30 mouse cellular contexts compared by ENCODE assay signal in the genomic region with DNA sequence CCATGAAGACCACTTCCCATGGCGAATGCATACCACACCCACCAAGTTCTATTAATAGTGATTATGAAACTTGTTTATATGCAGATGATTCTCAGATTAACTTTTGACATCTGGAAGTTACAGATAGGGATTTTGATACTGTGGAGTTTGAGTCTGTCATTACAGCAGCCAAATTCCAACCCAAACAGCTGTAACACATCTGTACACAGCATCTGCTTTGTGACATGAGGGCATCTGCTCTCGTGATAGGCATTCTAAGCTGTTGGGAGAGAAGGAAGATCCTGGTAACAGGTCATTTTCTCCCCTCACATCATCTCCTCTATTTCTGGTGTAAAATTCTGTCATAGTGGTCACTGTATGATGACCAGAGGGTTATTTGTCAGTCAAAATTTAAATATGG. TPM values are rescaled to one million over a fixed set of nuclear protein-coding genes. Genes with fewer than 3 reads are reported as not detected.
DNase-seq lines count a peak whose midpoint lies in the region; ATAC-seq and TF ChIP-seq lines count a peak whose summit lies in the region.
"Had no signal": no experiment of that assay in that cellular context is flagged by ENCODE, and none has a peak within 500 bp of the region (broad histone marks: within the 10 kb centered on the region; RNA-seq: fewer than 3 reads in every experiment).

No protein-coding gene starts in this region.

- peak; percentile 95 for ATAC-seq in lung, embryonic 14.5 days (ENCODE audit: insufficient read depth)
- ATAC-seq: forebrain, embryonic 15.5 days; Patski had no signal

- H3K27me3 ChIP-seq in lung, embryonic 14.5 days (ENCODE audit: insufficient read depth, low read length): no peaks in the 10 kb centered on the region
- H3K27me3 ChIP-seq: CH12.LX; embryonic facial prominence, embryonic 13.5 days; forebrain, embryonic 12.5 days; forebrain, embryonic 15.5 days; heart, embryonic 12.5 days; heart, embryonic 15.5 days; Patski had no signal

- no peak for TF ChIP-seq CTCF in lung, embryonic 14.5 days (IDR thresholded peaks at IDR 0.05; ENCODE audit: low read depth)
- TF ChIP-seq CTCF in lung, adult 2 months (IDR thresholded peaks at IDR 0.05; ENCODE audit: insufficient read depth, low read length): no peak

- intact Hi-C loops in heart, postnatal 36 days (cut with DNase I): no loop called here

- no peaks in the 10 kb centered on the region for H3K9me3 ChIP-seq in lung, embryonic 14.5 days (ENCODE audit: low read depth, low read length)
- H3K9me3 ChIP-seq: embryonic facial prominence, embryonic 10.5 days; embryonic facial prominence, embryonic 13.5 days; forebrain, embryonic 12.5 days; forebrain, embryonic 15.5 days; G1E; heart, embryonic 12.5 days; heart, embryonic 15.5 days had no signal

- H3K36me3 ChIP-seq in lung, embryonic 14.5 days (ENCODE audit: insufficient read depth): no peaks in the 10 kb centered on the region
- H3K36me3 ChIP-seq: embryonic facial prominence, embryonic 10.5 days; embryonic facial prominence, embryonic 13.5 days; forebrain, embryonic 12.5 days; forebrain, embryonic 15.5 days; G1E; heart, embryonic 12.5 days; heart, embryonic 15.5 days had no signal

- peak; percentile 80 for DNase-seq in lung, embryonic 14.5 days
- no peak for DNase-seq in lung, adult 2 months
- peak; percentile 61 for DNase-seq in lung, postnatal 10 days
- peak; percentile 49 for DNase-seq in lung, postnatal 36 days
- no peak for DNase-seq in layer of hippocampus, postnatal 10 days (ENCODE audit: low spot score in 2 of 2)
- DNase-seq in heart, postnatal 36 days: no peak
- no peak for DNase-seq in liver
- DNase-seq: adrenal gland, adult 2 months; adrenal gland, postnatal 14 days; B cell, adult 2 months; cerebellum, adult 11-12 months; cerebellum, adult 8-10 months; cerebellum, postnatal 10 days; cerebellum, postnatal 36 days; embryo, embryonic 11 days; gastrocnemius, postnatal 25 days; heart, adult 18-20 months; heart, postnatal 10 days; heart, postnatal 4 days had no signal

- H3K9ac ChIP-seq in lung, embryonic 14.5 days: no peak overlapping the region
- H3K9ac ChIP-seq: embryonic facial prominence, embryonic 13.5 days; forebrain, embryonic 12.5 days; forebrain, embryonic 15.5 days; heart, embryonic 12.5 days; heart, embryonic 15.5 days; hindbrain, embryonic 14.5 days had no signal

- H3K27ac ChIP-seq in lung, embryonic 14.5 days (ENCODE audit: low read depth): no peak overlapping the region
- H3K27ac ChIP-seq: embryonic facial prominence, embryonic 10.5 days; embryonic facial prominence, embryonic 13.5 days; forebrain, embryonic 12.5 days; forebrain, embryonic 15.5 days; heart, embryonic 15.5 days; hindbrain, embryonic 14.5 days had no signal

- no peaks in the 10 kb centered on the region for H3K4me1 ChIP-seq in lung, embryonic 14.5 days (ENCODE audit: insufficient read depth)
- H3K4me1 ChIP-seq in lung, adult 2 months (ENCODE audit: control insufficient read depth, insufficient read depth, low read length): no peaks in the 10 kb centered on the region
- H3K4me1 ChIP-seq: embryonic facial prominence, embryonic 10.5 days; embryonic facial prominence, embryonic 13.5 days; forebrain, embryonic 12.5 days; forebrain, embryonic 15.5 days; heart, embryonic 12.5 days; heart, embryonic 15.5 days had no signal

- 30% methylated on average over 2 of the region's 2 CpGs for WGBS in lung, embryonic 14.5 days
- 31% methylated on average over 2 of the region's 2 CpGs for WGBS in lung, adult 2 months

- TF ChIP-seq POLR2A in lung, adult 2 months (IDR thresholded peaks at IDR 0.05; ENCODE audit: borderline replicate concordance, extremely low read depth, low read depth, low read length): no peak

- H3K4me3 ChIP-seq in lung, embryonic 14.5 days (ENCODE audit: low read depth, low read length): no peak overlapping the region
- no peak overlapping the region for H3K4me3 ChIP-seq in lung, adult 2 months (replicated peaks; ENCODE audit: extremely low read depth, low read depth, low read length)
- H3K4me3 ChIP-seq: embryonic facial prominence, embryonic 10.5 days; embryonic facial prominence, embryonic 13.5 days; erythroblast, embryonic 14.5 days; forebrain, embryonic 12.5 days; forebrain, embryonic 15.5 days; heart, embryonic 12.5 days; heart, embryonic 15.5 days had no signal

- no peak overlapping the region for H3K4me2 ChIP-seq in lung, embryonic 14.5 days
- H3K4me2 ChIP-seq: embryonic facial prominence, embryonic 13.5 days; forebrain, embryonic 12.5 days; forebrain, embryonic 15.5 days; heart, embryonic 12.5 days; heart, embryonic 15.5 days; hindbrain, embryonic 14.5 days had no signal

RNA-seq across cellular contexts. Expression of gene Cdkn2c, which starts 36.8 kb away (rescaled TPM):
- 11.0 and 11.8 TPM in 2 replicates for polyA plus RNA-seq in lung, embryonic 14.5 days (2014; fragmentation: Nextera tagmentation; extraction: Ambion mirVana)
- 8.7 and 13.1 TPM in 2 replicates for polyA plus RNA-seq in lung, adult 2 months (2012; rRNA removed)
- total RNA-seq in layer of hippocampus, postnatal 10 days (2021): 1 to 10 TPM; 6.7 to 8.5 TPM
- total RNA-seq in heart, postnatal 36 days (2021): 10 to 100 TPM; 13.0 to 16.6 TPM

RNA-seq across cellular contexts. Expression of gene Faf1, which starts 46.2 kb away (rescaled TPM):
- 30.3 and 32.1 TPM in 2 replicates for polyA plus RNA-seq in lung, embryonic 14.5 days (2014; fragmentation: Nextera tagmentation; extraction: Ambion mirVana)
- 7.2 and 7.4 TPM in 2 replicates for polyA plus RNA-seq in lung, adult 2 months (2012; rRNA removed)
- total RNA-seq in layer of hippocampus, postnatal 10 days (2021): 10 to 100 TPM; 31.6 to 33.7 TPM
- 10 to 100 TPM; 42.4 to 45.3 TPM for total RNA-seq in heart, postnatal 36 days (2021)

Comparison
In these comparisons a context has a peak if more than half of its experiments do, and no peak if none do; other contexts are left out.
1. DNase-seq: peak in lung, embryonic 14.5 days (single experiment), lung, postnatal 10 days (single experiment) and lung, postnatal 36 days (single experiment); none in lung, adult 2 months (single experiment), layer of hippocampus, postnatal 10 days (0 of 2), heart, postnatal 36 days (0 of 2) and liver (single experiment).